Mouse (Mus musculus) embryonic facial prominence, embryonic 13.5 days (tissue): Measurements from ENCODE around the gene Ssr4. TPM values are rescaled to one million over a fixed set of nuclear protein-coding genes. Genes with fewer than 3 reads are reported as not detected.
"Not testable (repeated sequence)": the region's sequence is repeated elsewhere in the genome, so short reads cannot be mapped to it uniquely, and the experiment has no call there.

Experiments
- ATAC-seq: fragments of 200-750 bp; cut with Nextera tagmentation; 2 replicates; pipeline ENCODE4 v1.8.0; 2017; ENCODE audit warnings: low read depth; ENCODE audit not compliant: insufficient number of reproducible peaks, insufficient read depth, low FRiP score, low TSS enrichment
- H3K27ac ChIP-seq: fragments of 300-500 bp; sonication (generic); 2 replicates; pipeline ENCODE4 v1.5.1; 2015; ENCODE audit warnings: moderate library complexity, mild to moderate bottlenecking, inconsistent platforms
- H3K27me3 ChIP-seq: fragments of 300-500 bp; sonication (generic); 2 replicates; pipeline ENCODE4 v1.6.1; 2015; ENCODE audit warnings: mild to moderate bottlenecking, inconsistent platforms
- H3K36me3 ChIP-seq: fragments of 300-500 bp; sonication (generic); 2 replicates; pipeline ENCODE4 v1.6.1; 2015; ENCODE audit warnings: mild to moderate bottlenecking, inconsistent platforms
- H3K4me1 ChIP-seq: fragments of 300-500 bp; sonication (generic); 2 replicates; pipeline ENCODE4 v1.6.1; 2015; ENCODE audit warnings: inconsistent platforms
- H3K4me2 ChIP-seq: fragments of 300-500 bp; sonication (generic); 2 replicates; pipeline ENCODE4 v1.6.1; 2015; ENCODE audit warnings: moderate library complexity, mild to moderate bottlenecking, inconsistent platforms
- H3K4me3 ChIP-seq: fragments of 300-500 bp; sonication (generic); 2 replicates; pipeline ENCODE4 v1.5.1; 2015; ENCODE audit warnings: mild to moderate bottlenecking, inconsistent platforms
- H3K9ac ChIP-seq: fragments of 300-500 bp; sonication (generic); 2 replicates; pipeline ENCODE4 v1.6.1; 2015; ENCODE audit warnings: mild to moderate bottlenecking, inconsistent platforms
- H3K9me3 ChIP-seq: fragments of 300-500 bp; sonication (generic); 2 replicates; pipeline ENCODE4 v1.6.1; 2016; ENCODE audit warnings: inconsistent platforms
- WGBS: fragments of 180-500 bp; shearing (Covaris S2); methylation state at CpG from one replicate; pipeline ENCODE4 v1.1.7; 2015; ENCODE audit warnings: mixed read lengths; 5-methylcytosine and 5-hydroxymethylcytosine counted together
- polyA plus RNA-seq: library from polyadenylated mRNA; unstranded; fragments of >200 nt; fragmentation: Nextera tagmentation; extraction: Ambion mirVana; gene quantifications from 2 replicates; pipeline ENCODE4 v1.2.1, GENCODE M21; 2015

The Ssr4 gene
- polyA plus RNA-seq = 182 and 192 TPM in 2 replicates

DNA sequence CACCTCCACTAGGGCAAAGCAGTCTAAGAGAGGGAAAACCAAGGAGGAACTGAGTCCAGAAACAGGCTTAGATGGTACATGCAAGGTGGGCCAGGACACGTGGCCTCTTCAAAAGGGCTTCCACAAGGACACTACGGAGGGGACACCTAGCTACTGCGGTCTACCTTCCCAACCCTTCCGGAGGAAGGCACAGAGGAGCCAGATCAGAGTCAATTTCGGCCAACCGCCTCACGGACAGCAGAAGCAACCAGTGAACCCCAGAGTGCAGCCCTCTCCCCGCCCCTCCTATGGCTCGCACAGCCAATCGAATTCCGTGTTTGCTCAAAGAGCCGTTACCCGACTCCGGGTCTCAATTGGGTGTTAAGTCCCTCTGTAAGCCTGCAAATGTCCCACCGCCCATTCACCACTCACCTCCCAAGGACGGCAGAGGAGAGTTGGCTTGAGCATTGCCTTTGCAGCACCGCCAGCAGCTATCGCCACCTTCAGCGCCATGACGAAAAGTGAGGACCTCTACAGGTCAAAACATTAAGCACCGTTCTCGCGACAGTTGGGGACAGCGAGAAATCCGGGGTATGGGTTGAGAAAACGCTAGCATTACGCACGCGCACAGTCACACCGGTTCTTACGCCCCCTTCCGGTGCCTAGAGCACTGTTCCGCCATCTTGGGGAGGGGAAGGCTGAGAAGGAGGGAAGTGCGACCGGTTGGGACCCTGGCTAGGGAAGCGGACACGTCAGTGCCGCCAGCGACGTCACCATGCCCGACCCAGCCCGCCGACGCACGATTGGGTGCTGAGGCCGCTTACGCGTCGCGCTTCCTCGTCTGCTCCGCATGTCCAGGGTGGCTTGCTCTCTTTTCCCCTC is at the start of gene Ssr4, which contains the start of gene Idh3g:
Gene Ssr4 (plus strand): TSS at position 665 of the 861 bp plus-strand sequence.
Gene Idh3g (minus strand): TSS at position 534 of the 861 bp plus-strand sequence.
- peak; percentile 94 for ATAC-seq
- peaks cover 4% of the 10 kb centered on the region; the same call in 1 of the 2 replicates for H3K27me3 ChIP-seq
- 0 out of 2 replicates have a peak, but pooled peaks cover 13% of the 10 kb centered on the region for H3K36me3 ChIP-seq
- H3K4me1 ChIP-seq = peaks cover 8% of the 10 kb centered on the region; the same call in 1 of the 2 replicates
- peak within 1 kb of the TSS; percentile 77 for H3K9ac ChIP-seq
- H3K4me2 ChIP-seq = peak within 1 kb of the TSS; percentile 68
- peak within 1 kb of the TSS; percentile 59 for H3K4me3 ChIP-seq
- peak within 1 kb of the TSS; percentile 88 for H3K27ac ChIP-seq
- 23% methylated on average over 52 of the region's 52 CpGs for WGBS
- H3K9me3 ChIP-seq = no peaks in the 10 kb centered on the region

DNA sequence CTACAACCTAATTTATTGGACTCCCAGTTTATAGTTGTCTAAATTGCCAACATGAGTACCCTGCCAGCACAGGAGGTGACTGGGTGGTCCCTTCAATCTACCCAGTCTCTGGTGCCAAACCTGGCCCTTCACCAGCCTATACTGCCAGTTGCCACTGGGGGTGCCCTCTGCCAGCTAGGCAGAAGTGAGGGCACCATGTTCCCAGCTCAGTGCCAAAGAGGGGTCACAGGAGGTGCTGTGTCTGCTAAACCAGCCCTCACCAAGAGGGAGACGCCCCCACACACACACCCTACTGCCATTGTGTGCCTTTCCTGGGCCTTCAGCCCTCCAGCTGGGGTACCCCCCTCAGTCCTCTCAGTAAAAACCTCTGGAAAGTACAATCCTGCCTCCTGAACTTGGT is 48.7 kb upstream of the Ssr4 start:
- no peaks in the 10 kb centered on the region for H3K9me3 ChIP-seq
- no peak overlapping the region for H3K4me3 ChIP-seq
- WGBS = 50% methylated on average over 1 of the region's 1 CpGs
- no peak overlapping the region for H3K4me2 ChIP-seq
- no peaks in the 10 kb centered on the region for H3K4me1 ChIP-seq
- 0 out of 2 replicates have a peak, but pooled peaks cover 3% of the 10 kb centered on the region for H3K36me3 ChIP-seq
- H3K9ac ChIP-seq = no peak overlapping the region
- H3K27me3 ChIP-seq = peaks cover 2% of the 10 kb centered on the region; the same call in 1 of the 2 replicates
- no peak for ATAC-seq
- no peak overlapping the region for H3K27ac ChIP-seq

DNA sequence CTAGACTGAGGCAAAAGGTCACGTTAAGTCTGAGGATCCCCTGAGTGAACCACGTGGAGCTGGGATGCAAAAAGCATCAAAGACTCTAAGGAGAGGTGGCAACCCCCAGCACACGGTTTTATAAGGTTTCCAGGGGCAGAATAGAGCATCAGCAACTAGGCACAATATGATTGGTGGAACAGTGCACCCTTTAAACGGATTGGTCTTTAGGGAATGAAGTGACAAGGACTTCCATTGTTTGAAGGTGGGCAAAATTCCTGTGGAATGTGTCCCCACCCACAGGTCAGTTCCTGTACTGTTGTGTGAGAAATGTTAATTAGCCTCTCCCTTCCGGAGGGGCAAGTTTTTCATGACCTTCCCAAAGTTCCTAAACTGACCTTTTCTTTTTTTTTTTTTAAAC is 47.7 kb upstream of the Ssr4 start:
- no peak for ATAC-seq
- no peak overlapping the region for H3K4me3 ChIP-seq
- peaks cover 2% of the 10 kb centered on the region; the same call in 1 of the 2 replicates for H3K27me3 ChIP-seq
- H3K27ac ChIP-seq = no peak overlapping the region
- no peaks in the 10 kb centered on the region for H3K4me1 ChIP-seq
- H3K4me2 ChIP-seq = no peak overlapping the region
- 0 out of 2 replicates have a peak, but pooled peaks cover 3% of the 10 kb centered on the region for H3K36me3 ChIP-seq
- no peaks in the 10 kb centered on the region for H3K9me3 ChIP-seq
- no peak overlapping the region for H3K9ac ChIP-seq
- WGBS = 51% methylated on average over 5 of the region's 5 CpGs

DNA sequence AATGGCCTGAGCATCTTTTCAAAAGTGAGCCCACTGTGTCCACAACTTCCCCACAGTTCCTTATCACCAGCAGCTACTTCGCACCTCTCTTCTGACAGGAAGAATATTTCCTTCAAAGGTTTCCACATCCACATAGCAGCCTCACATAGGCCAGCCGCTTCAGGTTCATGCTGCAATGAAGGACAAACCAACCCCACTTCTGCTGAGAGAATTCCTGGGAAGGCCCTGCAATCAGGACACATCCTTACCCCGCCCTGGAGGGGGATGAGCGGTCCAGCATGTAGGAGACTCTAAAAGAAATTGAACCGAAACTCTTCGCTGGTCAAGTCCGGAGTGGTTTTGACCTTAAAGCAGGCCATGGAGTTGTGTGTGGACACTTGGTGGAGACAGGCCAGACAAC is 47.0 kb upstream of the Ssr4 start:
- H3K4me3 ChIP-seq, H3K9me3 ChIP-seq, ATAC-seq, H3K36me3 ChIP-seq, H3K4me2 ChIP-seq, H3K9ac ChIP-seq, H3K27me3 ChIP-seq, H3K4me1 ChIP-seq, H3K27ac ChIP-seq: not testable (repeated sequence)
- WGBS = 91% methylated on average over 7 of the region's 7 CpGs

DNA sequence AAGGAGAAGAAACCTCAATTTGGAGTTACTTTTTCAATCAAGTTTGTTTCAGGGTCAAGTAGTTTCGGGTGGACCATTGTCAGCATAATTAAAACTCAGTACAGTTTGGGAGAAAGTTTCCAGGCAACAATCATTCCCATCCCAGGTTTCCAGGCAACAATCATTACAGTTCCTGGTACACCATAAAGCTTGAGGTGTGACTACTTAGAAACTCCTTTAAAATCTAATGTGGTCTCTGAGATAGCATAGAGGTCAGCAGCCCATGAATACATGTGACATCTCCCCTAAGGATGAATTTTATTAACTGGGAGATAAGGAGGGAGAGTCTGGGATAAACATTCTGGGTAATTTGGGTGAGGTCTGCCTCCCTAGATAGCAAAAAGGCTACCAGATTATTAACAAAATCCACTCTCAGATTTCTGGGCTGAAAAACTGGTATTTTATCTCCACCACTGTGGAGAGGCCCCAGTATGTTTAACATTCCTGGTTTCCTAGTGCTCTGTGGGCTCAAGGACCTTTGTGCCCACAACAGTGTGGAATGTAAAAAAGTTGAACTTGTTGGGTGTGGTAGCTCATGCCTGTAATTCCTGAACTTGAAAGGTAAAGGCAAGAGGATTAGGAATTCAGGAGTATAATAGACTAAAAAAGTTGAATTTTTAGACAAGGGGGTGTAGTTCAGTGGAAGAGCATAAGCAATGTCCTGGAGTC is 41.9 kb upstream of the Ssr4 start:
- no peak overlapping the region for H3K4me2 ChIP-seq
- 84% methylated on average over 1 of the region's 1 CpGs for WGBS
- ATAC-seq = no peak
- no peaks in the 10 kb centered on the region for H3K27me3 ChIP-seq
- no peak overlapping the region for H3K4me3 ChIP-seq
- H3K4me1 ChIP-seq = no peaks in the 10 kb centered on the region
- no peaks in the 10 kb centered on the region for H3K36me3 ChIP-seq
- no peak overlapping the region for H3K9ac ChIP-seq
- H3K9me3 ChIP-seq = no peaks in the 10 kb centered on the region
- no peak overlapping the region for H3K27ac ChIP-seq

DNA sequence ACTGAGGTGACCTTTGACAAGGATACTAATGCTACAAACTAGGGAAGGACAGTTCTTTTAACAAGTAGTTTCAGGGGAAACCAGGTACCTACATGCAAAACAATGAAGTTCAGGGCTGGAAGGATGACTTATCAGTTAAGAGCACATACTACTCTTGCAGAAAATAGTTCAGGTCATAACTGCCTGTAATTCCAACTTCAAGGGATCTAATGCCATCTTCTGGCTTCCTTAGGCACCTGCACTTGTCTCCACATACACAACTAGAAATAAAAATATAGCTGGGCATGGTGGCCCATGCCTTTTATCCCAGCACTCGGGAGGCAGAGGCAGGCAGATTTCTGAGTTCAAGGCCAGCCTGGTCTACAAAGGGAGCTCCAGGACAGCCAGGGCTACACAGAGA is 37.9 kb upstream of the Ssr4 start:
- 88% methylated on average over 1 of the region's 1 CpGs for WGBS
- no peak for ATAC-seq
- Histone ChIP-seq H3K36me3 (no peaks in the 10 kb centered on the region), H3K27ac (no peak overlapping the region), H3K9me3 (no peaks in the 10 kb centered on the region), H3K4me2 (no peak overlapping the region), H3K9ac (no peak overlapping the region), H3K4me1 (no peaks in the 10 kb centered on the region), H3K27me3 (no peaks in the 10 kb centered on the region), H3K4me3 (no peak overlapping the region)

DNA sequence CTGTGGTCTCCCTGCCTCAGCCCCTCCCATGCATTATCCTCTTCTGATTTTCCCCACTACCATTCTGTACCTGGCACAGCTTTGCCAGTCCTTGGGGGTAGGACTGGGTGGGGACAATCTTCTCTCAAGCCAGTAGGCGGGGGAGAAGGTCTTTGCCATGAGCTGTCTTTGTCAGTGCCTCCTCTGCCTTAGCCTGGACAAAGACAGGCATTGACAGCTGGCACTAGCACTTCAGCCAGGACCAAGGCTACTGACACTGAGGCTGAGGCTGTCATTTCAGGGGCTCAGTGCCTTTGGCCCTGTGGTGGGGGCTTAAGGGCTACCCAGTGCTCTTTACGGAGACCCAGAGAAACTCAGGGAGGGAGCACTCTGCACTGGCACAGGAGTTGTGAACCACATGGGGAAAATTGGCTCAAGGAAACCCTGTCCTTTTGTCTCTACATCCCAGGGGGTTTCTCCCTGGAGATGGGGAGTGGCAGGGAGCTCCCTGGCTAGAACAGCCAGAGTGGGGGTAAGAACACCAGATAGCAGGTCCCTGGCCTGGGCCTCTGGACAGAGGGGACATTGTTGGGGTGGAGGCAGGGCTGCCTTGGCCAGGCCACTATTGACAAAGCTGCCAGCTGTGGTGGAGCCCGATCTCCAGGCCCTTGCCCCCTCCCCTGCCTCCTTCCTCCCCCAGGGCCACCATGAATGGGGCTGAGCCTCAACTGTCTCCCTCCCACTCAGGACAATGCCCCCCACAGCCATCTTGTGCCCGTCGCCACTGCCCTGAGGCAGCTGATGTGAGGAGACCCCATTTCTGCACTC is 30.3 kb upstream of the Ssr4 start, which contains the start of gene Plxnb3:
Gene Plxnb3 (plus strand): TSS at position 757 of the 807 bp plus-strand sequence.
- Histone ChIP-seq H3K9me3 (no peaks in the 10 kb centered on the region), H3K27ac (no peak within 1 kb of the TSS), H3K36me3 (no peaks in the 10 kb centered on the region), H3K27me3 (peaks cover 21% of the 10 kb centered on the region; the same call in 1 of the 2 replicates), H3K9ac (no peak within 1 kb of the TSS), H3K4me2 (no peak within 1 kb of the TSS), H3K4me3 (no peak within 1 kb of the TSS), H3K4me1 (no peaks in the 10 kb centered on the region)
- ATAC-seq = no peak
- 54% methylated on average over 5 of the region's 5 CpGs for WGBS

DNA sequence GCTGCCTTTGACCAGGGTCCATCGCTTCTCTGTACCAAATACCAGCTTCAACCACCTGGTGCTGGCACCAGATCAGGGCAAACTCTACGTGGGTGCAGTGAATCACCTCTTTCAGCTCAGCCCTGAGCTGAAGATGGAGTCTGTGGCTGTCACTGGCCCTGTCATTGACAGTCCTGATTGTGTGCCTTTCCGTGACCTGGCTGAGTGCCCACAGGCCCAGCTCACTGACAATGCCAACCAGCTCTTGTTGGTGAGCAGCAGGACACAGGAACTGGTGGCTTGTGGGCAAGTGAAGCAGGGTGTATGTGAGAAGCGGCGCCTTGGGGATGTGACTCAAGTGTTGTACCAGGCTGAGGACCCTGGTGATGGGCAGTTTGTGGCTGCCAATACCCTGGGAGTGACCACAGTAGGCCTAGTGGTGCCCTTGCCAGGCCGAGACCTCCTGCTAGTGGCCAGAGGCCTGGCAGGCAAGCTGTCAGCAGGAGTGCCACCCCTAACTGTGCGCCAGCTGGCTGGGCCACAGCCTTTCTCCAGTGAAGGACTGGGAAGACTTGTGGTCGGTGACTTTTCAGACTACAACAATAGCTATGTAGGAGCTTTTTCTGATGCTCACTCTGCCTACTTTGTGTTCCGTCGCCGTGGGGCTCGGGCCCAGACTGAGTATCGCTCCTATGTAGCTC is 28.1 kb upstream of the Ssr4 start:
- Histone ChIP-seq H3K9ac (no peak overlapping the region), H3K27me3 (peaks cover 21% of the 10 kb centered on the region; the same call in 1 of the 2 replicates), H3K36me3 (no peaks in the 10 kb centered on the region), H3K4me1 (no peaks in the 10 kb centered on the region), H3K27ac (no peak overlapping the region), H3K4me3 (no peak overlapping the region), H3K4me2 (no peak overlapping the region), H3K9me3 (no peaks in the 10 kb centered on the region)
- no peak for ATAC-seq
- 85% methylated on average over 13 of the region's 13 CpGs for WGBS

DNA sequence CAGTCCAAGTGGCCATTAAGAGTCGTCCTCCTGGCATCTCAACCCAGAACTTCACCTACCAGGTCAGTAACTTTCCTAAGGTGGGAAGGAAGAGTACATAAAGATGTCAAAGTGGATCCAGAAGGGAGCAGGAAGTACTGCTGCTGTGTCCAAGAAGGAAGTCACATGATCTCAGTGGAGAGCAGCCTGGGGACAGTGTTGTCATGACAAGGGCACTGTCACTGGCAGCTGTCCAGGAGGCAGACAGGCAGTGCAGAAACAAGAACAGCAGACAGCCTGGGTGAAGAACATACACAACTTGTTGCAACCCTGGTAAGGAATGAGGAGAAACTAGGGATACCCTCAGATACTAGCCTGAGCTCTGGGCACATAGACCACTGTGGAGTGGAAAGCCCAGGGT is 21.5 kb upstream of the Ssr4 start:
- H3K9ac ChIP-seq = no peak overlapping the region
- H3K27me3 ChIP-seq = no peaks in the 10 kb centered on the region
- no peak overlapping the region for H3K4me2 ChIP-seq
- WGBS = 54% methylated on average over 1 of the region's 1 CpGs
- no peak for ATAC-seq
- no peaks in the 10 kb centered on the region for H3K36me3 ChIP-seq
- H3K4me3 ChIP-seq = no peak overlapping the region
- H3K4me1 ChIP-seq = no peaks in the 10 kb centered on the region
- no peaks in the 10 kb centered on the region for H3K9me3 ChIP-seq
- H3K27ac ChIP-seq = no peak overlapping the region

DNA sequence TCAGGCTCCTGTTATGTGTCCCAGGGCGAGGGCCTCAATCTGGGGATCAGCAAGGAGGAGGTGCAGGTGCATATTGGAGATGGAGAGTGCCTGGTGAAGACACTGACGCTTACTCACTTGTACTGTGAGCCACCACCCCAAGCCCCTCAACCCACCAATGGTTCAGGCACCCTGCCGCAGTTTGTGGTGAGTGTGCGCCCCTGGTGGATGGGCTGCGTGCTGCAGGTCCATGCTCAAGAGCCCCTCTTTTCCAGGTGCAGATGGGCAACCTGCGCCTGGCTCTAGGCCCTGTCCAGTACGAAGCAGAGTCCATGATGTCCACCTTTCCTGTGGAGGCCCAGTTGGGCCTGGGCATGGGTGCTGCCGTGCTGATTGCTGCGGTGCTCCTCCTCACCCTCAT is 19.6 kb upstream of the Ssr4 start:
- H3K27ac ChIP-seq = no peak overlapping the region
- H3K4me3 ChIP-seq = no peak overlapping the region
- H3K9ac ChIP-seq = no peak overlapping the region
- 63% methylated on average over 9 of the region's 9 CpGs for WGBS
- no peaks in the 10 kb centered on the region for H3K36me3 ChIP-seq
- H3K9me3 ChIP-seq = no peaks in the 10 kb centered on the region
- H3K27me3 ChIP-seq = no peaks in the 10 kb centered on the region
- no peak for ATAC-seq
- H3K4me2 ChIP-seq = no peak overlapping the region
- no peaks in the 10 kb centered on the region for H3K4me1 ChIP-seq
